Mouse (Mus musculus) cerebellum, adult 11 months (tissue): ENCODE data around the gene Xxylt1.

Experiments used
- DNase-seq: peaks from one replicate; pipeline ENCODE4 v3.0.0; 2022

Gene Xxylt1

GRCm38 (mm10) chr16:30943919-30944318 lies 137.3 kb downstream of the Xxylt1 start:
- DNase-seq = no peak

- no peak for DNase-seq
These were observed 140.5 kb downstream of the Xxylt1 start for GRCm38 (mm10) chr16:30940699-30941098.

GRCm38 (mm10) chr16:30939903-30940302 lies 141.3 kb downstream of the Xxylt1 start:
- no peak for DNase-seq

GRCm38 (mm10) chr16:30939210-30939609 lies 142.0 kb downstream of the Xxylt1 start:
- no peak for DNase-seq

- DNase-seq = no peak
These were observed 142.6 kb downstream of the Xxylt1 start for GRCm38 (mm10) chr16:30938664-30939063.

- DNase-seq = no peak
These were observed 143.6 kb downstream of the Xxylt1 start for GRCm38 (mm10) chr16:30937665-30938064.

- no peak for DNase-seq
These were observed 144.8 kb downstream of the Xxylt1 start for GRCm38 (mm10) chr16:30936471-30936870.

GRCm38 (mm10) chr16:30936012-30936461 lies 145.2 kb downstream of the Xxylt1 start:
- no peak for DNase-seq

- DNase-seq = no peak
These were observed 146.1 kb downstream of the Xxylt1 start for GRCm38 (mm10) chr16:30934967-30935690.

GRCm38 (mm10) chr16:30934205-30934780 lies 146.9 kb downstream of the Xxylt1 start:
- DNase-seq = no peak

GRCm38 (mm10) chr16:30933366-30933765 lies 147.9 kb downstream of the Xxylt1 start:
- DNase-seq = no peak

- no peak for DNase-seq
These were observed 148.4 kb downstream of the Xxylt1 start for GRCm38 (mm10) chr16:30932791-30933190.

GRCm38 (mm10) chr16:30932196-30932595 lies 149.0 kb downstream of the Xxylt1 start:
- no peak for DNase-seq

GRCm38 (mm10) chr16:30929165-30929564 lies 152.1 kb downstream of the Xxylt1 start:
- DNase-seq = no peak

- no peak for DNase-seq
These were observed 153.0 kb downstream of the Xxylt1 start for GRCm38 (mm10) chr16:30928076-30928750.

GRCm38 (mm10) chr16:30925496-30925895 lies 155.7 kb downstream of the Xxylt1 start:
- no peak for DNase-seq

GRCm38 (mm10) chr16:30923899-30924298 lies 157.3 kb downstream of the Xxylt1 start:
- no peak for DNase-seq

- DNase-seq = no peak
These were observed 158.7 kb downstream of the Xxylt1 start for GRCm38 (mm10) chr16:30922548-30922947.

GRCm38 (mm10) chr16:30918866-30919265 lies 162.4 kb downstream of the Xxylt1 start:
- no peak for DNase-seq

GRCm38 (mm10) chr16:30916931-30917330 lies 164.3 kb downstream of the Xxylt1 start:
- no peak for DNase-seq

- DNase-seq = no peak
These were observed 165.5 kb downstream of the Xxylt1 start for GRCm38 (mm10) chr16:30915611-30916220.
